Mouse (Mus musculus) kidney, postnatal 0 days (tissue): ENCODE data around the gene Caml. TPM values are rescaled to one million over a fixed set of nuclear protein-coding genes. Genes with fewer than 3 reads are reported as not detected.

Experiments used
- ATAC-seq: fragments of 200-750 bp; cut with Nextera tagmentation; replicated peaks from 2 replicates; pipeline ENCODE4 v1.8.0; 2017; ENCODE audit warnings: low read depth, moderate number of reproducible peaks, moderate TSS enrichment, moderate library complexity; ENCODE audit not compliant: low FRiP score
- DNase-seq: peaks from one replicate; pipeline ENCODE4 v3.0.0-alpha.2; 2016; ENCODE audit warnings: low spot score
- H3K27ac ChIP-seq: fragments of 300-500 bp; sonication (generic); 2 replicates; pipeline ENCODE4 v1.5.1; 2014; ENCODE audit warnings: mild to moderate bottlenecking
- H3K27me3 ChIP-seq: fragments of 300-500 bp; sonication (generic); 2 replicates; pipeline ENCODE4 v1.6.1; 2014; ENCODE audit warnings: low read length, mixed read lengths; ENCODE audit not compliant: insufficient read depth
- H3K36me3 ChIP-seq: fragments of 300-500 bp; sonication (generic); 2 replicates; pipeline ENCODE4 v1.6.1; 2014; ENCODE audit warnings: low read length, mixed read lengths; ENCODE audit not compliant: insufficient read depth
- H3K4me1 ChIP-seq: fragments of 300-500 bp; sonication (generic); replicated peaks from 2 replicates; pipeline ENCODE4 v1.6.1; 2014; ENCODE audit warnings: antibody characterized with exemption, low read length, mixed read lengths; ENCODE audit not compliant: insufficient read depth
- H3K4me2 ChIP-seq: fragments of 300-500 bp; sonication (generic); 2 replicates; pipeline ENCODE4 v1.6.1; 2014; ENCODE audit warnings: mild to moderate bottlenecking, low read length, moderate library complexity, mixed read lengths
- H3K4me3 ChIP-seq: fragments of 300-500 bp; sonication (generic); replicated peaks from 2 replicates; pipeline ENCODE4 v1.5.1; 2014; ENCODE audit warnings: low read depth, low read length
- H3K9ac ChIP-seq: fragments of 300-500 bp; sonication (generic); 2 replicates; pipeline ENCODE4 v1.6.1; 2014; ENCODE audit warnings: low read depth, low read length
- H3K9me3 ChIP-seq: fragments of 300-500 bp; sonication (generic); replicated peaks from 2 replicates; pipeline ENCODE4 v1.6.1; 2016; ENCODE audit warnings: low read length, inconsistent platforms, mixed read lengths
- CTCF ChIP-seq: IDR thresholded peaks from 2 replicates; pipeline ENCODE4 v1.5.1; 2016; ENCODE audit warnings: antibody characterized with exemption, low read depth, mild to moderate bottlenecking, moderate library complexity
- WGBS: fragments of 180-500 bp; shearing (Covaris S2); extraction: QIAGEN DNeasy Blood & Tissue Kit; methylation state at CpG from one replicate; pipeline ENCODE4 v1.1.7; 2014; 5-methylcytosine and 5-hydroxymethylcytosine counted together
- polyA plus RNA-seq: library from polyadenylated mRNA; unstranded; fragments of >200 nt; fragmentation: Nextera tagmentation; extraction: Ambion mirVana; gene quantifications from 2 replicates; pipeline ENCODE4 v1.2.1, GENCODE M21; 2015

Gene Caml
- polyA plus RNA-seq, 1 experiment from 2014 or later = 50.6 TPM

DNA sequence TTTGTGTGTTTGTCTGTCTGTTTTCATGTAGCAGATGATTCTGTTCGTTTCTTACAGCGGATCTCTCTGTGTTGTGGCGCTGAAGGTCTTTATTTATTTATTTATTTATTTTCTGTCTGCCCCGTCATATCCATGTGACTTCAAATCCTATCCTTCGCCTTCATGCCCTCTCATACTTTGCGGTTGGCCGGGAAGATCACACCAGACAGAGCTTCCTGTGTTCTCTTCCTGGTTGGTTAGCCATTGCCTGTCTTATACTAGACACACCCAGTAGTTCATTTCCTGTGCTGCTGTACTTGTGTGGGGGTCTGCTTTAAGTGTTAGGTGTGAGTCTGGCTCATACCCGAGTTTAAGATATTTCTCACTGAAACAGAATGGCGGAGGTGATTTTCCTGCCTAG is 22.1 kb upstream of the Caml start:
- WGBS = 14% methylated on average over 9 of the region's 9 CpGs
- DNase-seq (peak; percentile 28), ATAC-seq (0 out of 2 replicates have a peak, but pooled peaks have one; percentile 49)
- H3K4me2 ChIP-seq = peak overlapping the region; percentile 84
- H3K27me3 ChIP-seq = no peaks in the 10 kb centered on the region
- TF ChIP-seq CTCF = no peak
- no peaks in the 10 kb centered on the region for H3K9me3 ChIP-seq
- peak overlapping the region; percentile 93 for H3K4me3 ChIP-seq
- peaks cover 23% of the 10 kb centered on the region for H3K36me3 ChIP-seq
- H3K4me1 ChIP-seq = no peaks in the 10 kb centered on the region; the same call in 1 of the 2 replicates
- H3K9ac ChIP-seq = peak overlapping the region; percentile 81
- H3K27ac ChIP-seq = no peak overlapping the region

DNA sequence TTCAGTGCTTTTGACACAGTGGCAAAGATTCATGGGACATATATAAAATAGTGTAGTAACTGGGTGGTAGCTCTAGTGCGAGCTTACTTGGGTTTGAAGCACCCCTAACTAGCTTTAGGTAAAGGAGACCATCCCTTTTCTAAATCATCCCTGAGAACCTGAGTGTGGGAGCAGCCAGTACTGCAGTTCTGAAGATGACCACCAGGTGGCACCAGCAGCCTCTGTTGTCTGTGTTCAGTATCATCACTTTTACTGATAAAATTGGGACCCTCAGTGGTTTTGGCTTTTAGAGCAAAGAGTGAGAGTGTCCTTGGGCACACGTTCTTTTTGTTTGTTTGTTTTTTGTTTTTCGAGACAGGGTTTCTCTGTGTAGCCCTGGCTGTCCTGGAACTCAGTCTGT is 21.2 kb upstream of the Caml start:
- ATAC-seq (no peak), DNase-seq (peak; percentile 86)
- Histone ChIP-seq H3K4me1 (no peaks in the 10 kb centered on the region; the same call in 1 of the 2 replicates), H3K27ac (no peak overlapping the region), H3K9me3 (no peaks in the 10 kb centered on the region), H3K27me3 (no peaks in the 10 kb centered on the region), H3K4me2 (no peak overlapping the region), H3K36me3 (peaks cover 17% of the 10 kb centered on the region), H3K4me3 (no peak overlapping the region), H3K9ac (no peak overlapping the region)
- 9% methylated on average over 3 of the region's 3 CpGs for WGBS
- TF ChIP-seq CTCF = peak; percentile 94

GRCm38 (mm10) chr13:55604606-55605005 is 18.2 kb upstream of the Caml start:
- H3K27me3 ChIP-seq = no peaks in the 10 kb centered on the region
- H3K4me2 ChIP-seq = no peak overlapping the region
- no peak overlapping the region for H3K9ac ChIP-seq
- DNase-seq (no peak), ATAC-seq (no peak)
- no peaks in the 10 kb centered on the region for H3K4me1 ChIP-seq
- no peak for TF ChIP-seq CTCF
- H3K27ac ChIP-seq = no peak overlapping the region
- H3K36me3 ChIP-seq = peaks cover 26% of the 10 kb centered on the region
- no peak overlapping the region for H3K4me3 ChIP-seq
- 92% methylated on average over 3 of the region's 3 CpGs for WGBS
- H3K9me3 ChIP-seq = no peaks in the 10 kb centered on the region

- no peak overlapping the region for H3K9ac ChIP-seq
- WGBS = 79% methylated on average over 10 of the region's 10 CpGs
- H3K9me3 ChIP-seq = no peaks in the 10 kb centered on the region
- peaks cover 30% of the 10 kb centered on the region for H3K36me3 ChIP-seq
- no peaks in the 10 kb centered on the region for H3K4me1 ChIP-seq
- no peaks in the 10 kb centered on the region for H3K27me3 ChIP-seq
- H3K27ac ChIP-seq = no peak overlapping the region
- ATAC-seq (no peak), DNase-seq (no peak)
- TF ChIP-seq CTCF = no peak
- H3K4me2 ChIP-seq = no peak overlapping the region
- H3K4me3 ChIP-seq = no peak overlapping the region
Measured at GRCm38 (mm10) chr13:55606899-55607623, 15.7 kb upstream of the Caml start.

GRCm38 (mm10) chr13:55607624-55608006 is 15.2 kb upstream of the Caml start:
- 86% methylated on average over 2 of the region's 2 CpGs for WGBS
- Histone ChIP-seq H3K9me3 (no peaks in the 10 kb centered on the region), H3K4me3 (no peak overlapping the region), H3K4me2 (no peak overlapping the region), H3K9ac (no peak overlapping the region), H3K36me3 (peaks cover 30% of the 10 kb centered on the region), H3K27ac (no peak overlapping the region), H3K27me3 (no peaks in the 10 kb centered on the region), H3K4me1 (no peaks in the 10 kb centered on the region)
- no peak for TF ChIP-seq CTCF
- DNase-seq (no peak), ATAC-seq (no peak)

- H3K9me3 ChIP-seq = no peaks in the 10 kb centered on the region
- no peak overlapping the region for H3K4me3 ChIP-seq
- H3K4me1 ChIP-seq = no peaks in the 10 kb centered on the region
- H3K27me3 ChIP-seq = no peaks in the 10 kb centered on the region
- no peak for ATAC-seq
- DNase-seq = no peak
- H3K9ac ChIP-seq = no peak overlapping the region
- H3K4me2 ChIP-seq = no peak overlapping the region
- TF ChIP-seq CTCF = no peak
- peaks cover 20% of the 10 kb centered on the region for H3K36me3 ChIP-seq
- H3K27ac ChIP-seq = no peak overlapping the region
- 88% methylated on average over 7 of the region's 7 CpGs for WGBS
Measured at GRCm38 (mm10) chr13:55611996-55612395, 10.8 kb upstream of the Caml start.

DNA sequence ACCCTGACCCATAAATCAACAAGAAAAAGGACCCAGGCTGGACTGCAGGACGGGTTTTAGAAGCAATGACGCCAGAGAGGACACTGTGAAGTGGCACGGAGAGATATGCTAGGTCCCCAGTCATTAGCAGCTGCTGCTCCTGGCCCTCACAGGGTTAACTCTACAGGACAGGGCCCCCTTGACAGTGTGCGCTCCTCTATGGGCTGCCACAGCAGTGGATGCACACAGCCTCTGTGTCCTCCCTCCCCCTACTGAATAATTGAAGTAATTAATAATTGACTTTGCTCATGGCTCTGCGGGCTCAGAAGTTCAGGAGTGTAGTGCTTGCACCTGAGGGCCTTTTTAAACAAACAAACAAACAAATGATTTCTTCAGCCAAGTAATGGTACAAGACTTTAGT is 9.3 kb upstream of the Caml start:
- H3K9ac ChIP-seq = no peak overlapping the region
- WGBS = 31% methylated on average over 5 of the region's 5 CpGs
- ATAC-seq = peak; percentile 68

More for the DNA sequence above, 9.3 kb upstream of the Caml start:
- H3K36me3 ChIP-seq = peaks cover 10% of the 10 kb centered on the region; the same call in 1 of the 2 replicates
- no peaks in the 10 kb centered on the region for H3K9me3 ChIP-seq
- no peak for DNase-seq
- H3K4me2 ChIP-seq = no peak overlapping the region
- no peak for TF ChIP-seq CTCF
- H3K27ac ChIP-seq = no peak overlapping the region
- H3K4me3 ChIP-seq = no peak overlapping the region
- no peaks in the 10 kb centered on the region for H3K4me1 ChIP-seq
- H3K27me3 ChIP-seq = no peaks in the 10 kb centered on the region
